Mouse (Mus musculus) embryonic fibroblast, embryonic 13.5 days (primary cell): Measurements from ENCODE around the gene Adap1. TPM values are rescaled to one million over a fixed set of nuclear protein-coding genes. Genes with fewer than 3 reads are reported as not detected.

Experiments
- H3K27ac ChIP-seq: 2 replicates; pipeline ENCODE4 v1.5.1; 2012; ENCODE audit warnings: low read length, control low read depth, inconsistent platforms; ENCODE audit not compliant: insufficient read depth
- H3K4me1 ChIP-seq: 2 replicates; pipeline ENCODE4 v1.6.1; 2011; ENCODE audit warnings: low read length; ENCODE audit not compliant: control insufficient read depth, insufficient read depth
- H3K4me3 ChIP-seq: 2 replicates; pipeline ENCODE4 v1.5.1; 2011; ENCODE audit warnings: mild to moderate bottlenecking, control low read depth, low read length; ENCODE audit not compliant: insufficient read depth
- CTCF ChIP-seq: IDR thresholded peaks from 2 replicates; pipeline ENCODE4 v1.5.1; 2011; ENCODE audit warnings: mild to moderate bottlenecking, control low read depth, low read length, moderate library complexity, borderline replicate concordance; ENCODE audit not compliant: insufficient read depth
- POLR2A ChIP-seq: IDR thresholded peaks from 2 replicates; pipeline ENCODE4 v1.6.1; 2011; ENCODE audit warnings: low read depth, mild to moderate bottlenecking, control low read depth, low read length, moderate library complexity
- polyA plus RNA-seq: library from polyadenylated mRNA; stranded (reverse); fragments of >200 nt; gene quantifications from 2 replicates; pipeline ENCODE4 v1.2.4, GENCODE M21; 2011; ENCODE audit warnings: low read depth; ENCODE audit not compliant: missing spikeins, insufficient read length

The Adap1 gene
- polyA plus RNA-seq, 1 experiment = 0.54 TPM

GRCm38 (mm10) chr5:139366484-139366883 lies 41.1 kb upstream of the Adap1 start:
- Histone ChIP-seq H3K27ac (no peak overlapping the region), H3K4me3 (no peak overlapping the region), H3K4me1 (no peaks in the 10 kb centered on the region)
- no peak for TF ChIP-seq CTCF
- TF ChIP-seq POLR2A = no peak

GRCm38 (mm10) chr5:139365827-139366226 lies 40.4 kb upstream of the Adap1 start:
- Histone ChIP-seq H3K4me3 (no peak overlapping the region), H3K27ac (no peak overlapping the region), H3K4me1 (no peaks in the 10 kb centered on the region)
- TF ChIP-seq POLR2A (no peak), CTCF (no peak)

- H3K4me1 ChIP-seq = no peaks in the 10 kb centered on the region
- no peak for TF ChIP-seq CTCF
- TF ChIP-seq POLR2A = no peak
- no peak overlapping the region for H3K27ac ChIP-seq
- no peak overlapping the region for H3K4me3 ChIP-seq
Measured at GRCm38 (mm10) chr5:139364911-139365571, 39.6 kb upstream of the Adap1 start.

- Histone ChIP-seq H3K4me3 (no peak overlapping the region), H3K4me1 (no peaks in the 10 kb centered on the region), H3K27ac (no peak overlapping the region)
- TF ChIP-seq POLR2A (no peak), CTCF (peak; percentile 94)
Measured at GRCm38 (mm10) chr5:139364260-139364910, 39.0 kb upstream of the Adap1 start.

GRCm38 (mm10) chr5:139363858-139364257 lies 38.4 kb upstream of the Adap1 start:
- Histone ChIP-seq H3K4me1 (no peaks in the 10 kb centered on the region), H3K27ac (no peak overlapping the region), H3K4me3 (no peak overlapping the region)
- TF ChIP-seq POLR2A = no peak
- no peak for TF ChIP-seq CTCF

GRCm38 (mm10) chr5:139359244-139359643 lies 33.8 kb upstream of the Adap1 start:
- no peak overlapping the region for H3K27ac ChIP-seq
- H3K4me1 ChIP-seq = no peaks in the 10 kb centered on the region
- no peak overlapping the region for H3K4me3 ChIP-seq
- no peak for TF ChIP-seq CTCF
- no peak for TF ChIP-seq POLR2A

- Histone ChIP-seq H3K27ac (no peak overlapping the region), H3K4me1 (no peaks in the 10 kb centered on the region), H3K4me3 (no peak overlapping the region)
- TF ChIP-seq CTCF = peak; percentile 73; the same call in 1 of the 2 replicates
- TF ChIP-seq POLR2A = no peak
Measured at GRCm38 (mm10) chr5:139358653-139359052, 33.2 kb upstream of the Adap1 start.

GRCm38 (mm10) chr5:139355235-139355772 lies 29.9 kb upstream of the Adap1 start:
- Histone ChIP-seq H3K4me3 (no peak overlapping the region), H3K27ac (no peak overlapping the region), H3K4me1 (no peaks in the 10 kb centered on the region)
- TF ChIP-seq POLR2A = no peak
- TF ChIP-seq CTCF = peak; percentile 97

GRCm38 (mm10) chr5:139353946-139354345 lies 28.5 kb upstream of the Adap1 start:
- H3K4me3 ChIP-seq = no peak overlapping the region
- no peak overlapping the region for H3K27ac ChIP-seq
- no peak for TF ChIP-seq CTCF
- TF ChIP-seq POLR2A = no peak
- H3K4me1 ChIP-seq = no peaks in the 10 kb centered on the region

- Histone ChIP-seq H3K4me1 (no peaks in the 10 kb centered on the region), H3K4me3 (no peak overlapping the region), H3K27ac (no peak overlapping the region)
- TF ChIP-seq CTCF (no peak), POLR2A (no peak)
Measured at GRCm38 (mm10) chr5:139353496-139353895, 28.1 kb upstream of the Adap1 start.
